Mouse (Mus musculus) urinary bladder, postnatal 14 days (tissue): ENCODE data around the gene Rom1.
"Not testable (repeated sequence)": the region's sequence is repeated elsewhere in the genome, so short reads cannot be mapped to it uniquely, and the experiment has no call there.

ENCODE experiments used
- DNase-seq: peaks from one replicate; pipeline ENCODE4 v3.0.0; 2021; ENCODE audit warnings: low spot score

Gene Rom1

GRCm38 (mm10) chr19:8897865-8898495, 31.2 kb downstream of the Rom1 start, which contains the start of gene Ganab:
TSS of gene Ganab (plus strand) at chr19:8898071.
- peak; percentile 96 for DNase-seq

GRCm38 (mm10) chr19:8897211-8897864, 31.8 kb downstream of the Rom1 start:
- DNase-seq = peak; percentile 58

DNA sequence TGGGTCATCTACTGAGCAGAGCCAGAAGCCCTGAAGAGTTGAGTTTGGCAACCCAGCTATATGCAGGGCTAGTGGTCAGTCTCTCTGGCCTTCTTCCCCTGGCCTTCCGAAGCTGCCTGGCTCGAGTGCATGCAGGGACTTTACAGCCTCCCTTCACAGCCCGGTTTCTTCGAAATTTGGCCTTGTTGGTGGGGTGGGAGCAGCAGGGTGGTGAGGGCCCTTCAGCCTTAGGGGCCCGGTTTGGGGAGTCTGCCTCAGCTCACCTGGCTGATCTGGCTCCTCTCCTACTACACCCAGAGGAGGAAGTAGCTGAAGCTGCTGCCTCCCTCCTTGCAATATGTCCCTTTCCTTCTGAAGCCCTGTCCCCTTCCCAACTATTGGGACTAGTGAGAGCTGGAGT, 32.9 kb downstream of the Rom1 start:
- not testable (repeated sequence) for DNase-seq

DNA sequence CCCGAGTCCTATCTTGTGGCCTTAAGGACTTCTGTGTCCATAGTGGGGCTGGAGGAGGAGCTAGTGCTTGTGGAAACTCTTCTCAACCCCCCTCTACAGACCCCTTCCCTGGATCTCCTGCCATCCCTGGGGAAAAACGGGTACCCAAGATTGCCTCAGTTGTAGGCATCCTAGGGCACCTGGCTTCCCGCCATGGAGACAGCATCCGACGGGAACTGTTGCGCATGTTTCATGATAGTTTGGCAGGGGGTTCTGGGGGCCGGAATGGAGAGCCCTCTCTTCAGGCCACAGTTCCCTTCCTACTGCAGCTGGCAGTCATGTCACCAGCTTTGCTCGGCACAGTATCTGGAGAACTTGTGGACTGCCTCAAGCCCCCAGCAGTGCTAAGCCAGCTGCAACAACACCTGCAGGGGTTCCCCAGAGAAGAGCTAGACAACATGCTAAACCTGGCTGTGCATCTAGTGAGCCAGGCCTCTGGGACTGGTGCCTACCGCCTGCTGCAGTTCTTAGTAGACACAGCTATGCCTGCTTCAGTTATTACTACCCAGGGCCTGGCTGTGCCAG, 33.7 kb downstream of the Rom1 start:
- no peak for DNase-seq

- DNase-seq = peak; percentile 84
Measured at GRCm38 (mm10) chr19:8892829-8893766, 36.1 kb downstream of the Rom1 start, which contains the start of gene Ints5. TSS of gene Ints5 (plus strand) at chr19:8893005.

DNA sequence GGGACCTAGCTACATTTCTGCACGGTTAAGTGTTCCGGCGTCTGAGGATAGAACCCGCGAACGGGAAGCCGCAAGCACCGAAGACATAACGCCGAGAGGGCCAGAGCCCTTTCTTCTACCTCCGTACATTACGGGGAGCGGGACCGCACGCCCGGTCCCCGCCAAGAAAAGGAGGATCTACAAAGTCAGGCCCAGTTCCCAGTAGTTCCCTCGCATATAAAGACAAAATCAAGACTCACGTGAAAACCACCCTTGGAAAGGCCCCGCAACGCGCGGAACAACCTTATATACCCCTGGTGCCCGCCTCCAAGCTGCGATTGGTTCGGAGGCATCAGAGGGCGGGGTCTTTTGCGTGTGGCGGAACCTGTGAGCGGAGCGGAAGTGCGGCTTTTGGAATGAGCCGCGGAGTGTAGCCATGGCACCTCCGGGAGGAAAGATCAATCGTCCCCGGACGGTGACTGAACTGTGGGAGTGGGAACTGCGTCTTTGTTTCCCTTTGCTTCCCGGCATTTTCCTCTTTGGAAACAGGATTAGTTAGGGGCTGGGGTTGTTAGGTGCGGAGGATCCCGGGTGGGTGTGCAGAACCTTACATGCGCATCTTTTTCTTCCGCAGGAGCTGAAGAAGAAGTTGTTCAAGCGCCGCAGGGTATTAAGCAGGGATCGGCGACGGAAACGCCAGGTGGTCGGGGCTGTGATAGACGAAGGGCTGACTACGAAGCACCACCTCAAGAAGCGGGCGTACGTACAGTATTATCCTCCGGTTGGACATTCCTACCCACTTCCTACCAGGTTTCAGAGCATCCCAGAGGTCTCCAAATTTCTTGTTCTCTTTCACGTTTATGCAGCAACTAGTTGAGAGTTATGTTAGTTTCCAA, 40.4 kb downstream of the Rom1 start, which contains the start of the genes 1810009A15Rik and Gm49416:
TSS of gene 1810009A15Rik (plus strand) at position 343 of the 875 bp plus-strand sequence.
TSS of gene Gm49416 (plus strand) at position 416 of the 875 bp plus-strand sequence.
- peak; percentile 96 for DNase-seq

GRCm38 (mm10) chr19:8887585-8888463, 41.3 kb downstream of the Rom1 start:
- DNase-seq = no peak

DNA sequence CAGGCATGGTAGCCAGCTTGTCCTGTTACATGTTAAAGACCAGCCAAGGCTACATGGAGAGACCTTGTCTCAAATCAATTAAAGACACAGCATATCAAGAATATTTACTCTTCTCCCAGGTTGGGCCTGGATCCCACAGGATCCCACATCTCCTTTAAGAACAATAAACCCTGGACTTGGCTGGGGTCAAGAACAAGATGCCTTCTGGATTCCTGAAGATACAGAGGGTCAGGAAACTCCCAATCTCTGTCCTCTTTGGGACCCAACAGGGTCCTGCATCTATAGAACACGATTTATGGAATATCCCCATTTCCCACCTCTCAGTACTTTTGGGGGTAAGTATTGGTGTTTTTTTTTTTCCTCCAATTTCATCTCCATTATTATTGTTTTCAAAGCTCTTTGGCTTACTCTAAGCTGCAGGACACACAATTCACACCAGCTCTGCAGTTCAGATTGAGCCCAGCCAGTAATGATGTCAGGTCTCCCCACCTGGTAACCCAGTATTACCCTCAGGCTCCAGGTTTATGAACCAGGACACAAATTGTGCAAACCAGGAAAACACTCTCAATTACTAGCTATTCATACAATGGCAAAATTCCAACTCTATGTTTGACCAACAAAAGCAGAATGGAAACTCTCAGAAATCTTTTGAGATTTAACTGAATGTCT, 42.1 kb downstream of the Rom1 start:
- no peak for DNase-seq

- DNase-seq = no peak
Measured at GRCm38 (mm10) chr19:8883616-8884015, 45.5 kb downstream of the Rom1 start, which contains the start of the genes Lbhd1 and Gm49403. TSS of gene Lbhd1 (plus strand) at chr19:8883732. TSS of gene Gm49403 (plus strand) at chr19:8883930.

DNA sequence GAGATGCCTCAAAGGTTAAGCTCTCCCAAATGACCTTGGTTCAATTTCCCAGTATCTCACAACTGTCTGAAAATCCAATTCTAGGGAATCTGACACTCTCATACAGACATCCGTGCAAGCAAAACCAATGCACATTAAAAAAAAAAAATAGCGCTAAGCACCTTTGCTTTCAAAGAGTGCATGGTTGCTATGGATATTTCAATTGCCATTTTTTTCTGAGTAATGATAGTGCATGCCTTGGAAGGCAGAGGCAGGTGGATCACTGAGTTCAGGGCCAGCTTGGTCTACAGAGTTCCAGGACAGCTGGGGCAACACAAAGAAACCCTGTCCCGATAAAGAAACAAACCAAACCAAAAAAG, 48.1 kb downstream of the Rom1 start:
- DNase-seq = no peak

GRCm38 (mm10) chr19:8880311-8881033, 48.7 kb downstream of the Rom1 start, which contains the start of gene Uqcc3:
TSS of gene Uqcc3 (minus strand) at chr19:8880923.
- DNase-seq = peak; percentile 90
